Mouse (Mus musculus) forebrain, embryonic 16.5 days (tissue): ENCODE data around the gene Olfr1442. TPM values are rescaled to one million over a fixed set of nuclear protein-coding genes. Genes with fewer than 3 reads are reported as not detected.
"Not testable (repeated sequence)": the region's sequence is repeated elsewhere in the genome, so short reads cannot be mapped to it uniquely, and the experiment has no call there.

Source experiments
- ATAC-seq: fragments of 200-750 bp; cut with Nextera tagmentation; 2 replicates; pipeline ENCODE4 v1.8.0; 2017; ENCODE audit warnings: mild to moderate bottlenecking, moderate library complexity
- H3K27ac ChIP-seq: fragments of 300-500 bp; sonication (generic); 2 replicates; pipeline ENCODE4 v1.5.1; 2014; ENCODE audit warnings: low read length, control low read depth
- H3K27me3 ChIP-seq: fragments of 300-500 bp; sonication (generic); replicated peaks from 2 replicates; pipeline ENCODE4 v1.6.1; 2014; ENCODE audit warnings: low read length; ENCODE audit not compliant: control insufficient read depth, insufficient read depth
- H3K36me3 ChIP-seq: fragments of 300-500 bp; sonication (generic); 2 replicates; pipeline ENCODE4 v1.6.1; 2014; ENCODE audit not compliant: control insufficient read depth, insufficient read depth
- H3K4me1 ChIP-seq: fragments of 300-500 bp; sonication (generic); replicated peaks from 2 replicates; pipeline ENCODE4 v1.6.1; 2014; ENCODE audit warnings: low read length; ENCODE audit not compliant: control insufficient read depth, insufficient read depth
- H3K4me2 ChIP-seq: fragments of 300-500 bp; sonication (generic); 2 replicates; pipeline ENCODE4 v1.6.1; 2014; ENCODE audit warnings: mild to moderate bottlenecking, low read length, control low read depth
- H3K4me3 ChIP-seq: fragments of 300-500 bp; sonication (generic); replicated peaks from 2 replicates; pipeline ENCODE4 v1.5.1; 2014; ENCODE audit warnings: mild to moderate bottlenecking, low read length, control low read depth
- H3K9ac ChIP-seq: fragments of 300-500 bp; sonication (generic); replicated peaks from 2 replicates; pipeline ENCODE4 v1.6.1; 2014; ENCODE audit warnings: low read depth, low read length, control low read depth
- H3K9me3 ChIP-seq: fragments of 300-500 bp; sonication (generic); 2 replicates; pipeline ENCODE4 v1.6.1; 2016; ENCODE audit warnings: low read length; ENCODE audit not compliant: control insufficient read depth
- WGBS: fragments of 180-500 bp; shearing (Covaris S2); extraction: QIAGEN DNeasy Blood & Tissue Kit; methylation state at CpG from one replicate; pipeline ENCODE4 v1.1.7; 2014; 5-methylcytosine and 5-hydroxymethylcytosine counted together
- polyA plus RNA-seq: library from polyadenylated mRNA; unstranded; fragments of >200 nt; fragmentation: Nextera tagmentation; extraction: Ambion mirVana; gene quantifications from 2 replicates; pipeline ENCODE4 v1.2.1, GENCODE M21; 2015

Gene Olfr1442
- polyA plus RNA-seq, 1 experiment from 2014 or later = not detected

- H3K27me3 ChIP-seq, H3K9ac ChIP-seq, H3K27ac ChIP-seq, H3K4me1 ChIP-seq, H3K9me3 ChIP-seq, H3K36me3 ChIP-seq, ATAC-seq, H3K4me2 ChIP-seq, H3K4me3 ChIP-seq: not testable (repeated sequence)
- 93% methylated on average over 7 of the region's 7 CpGs for WGBS
Measured at GRCm38 (mm10) chr19:12721596-12721995, 51.4 kb downstream of the Olfr1442 start.

- no peaks in the 10 kb centered on the region for H3K4me1 ChIP-seq
- no peak overlapping the region for H3K9ac ChIP-seq
- no peaks in the 10 kb centered on the region for H3K36me3 ChIP-seq
- no peak overlapping the region for H3K4me3 ChIP-seq
- no peaks in the 10 kb centered on the region for H3K27me3 ChIP-seq
- H3K27ac ChIP-seq = no peak overlapping the region
- no peak overlapping the region for H3K4me2 ChIP-seq
- WGBS = 88% methylated on average over 2 of the region's 3 CpGs
- no peak for ATAC-seq
- no peaks in the 10 kb centered on the region for H3K9me3 ChIP-seq
Measured at GRCm38 (mm10) chr19:12722308-12722707, 52.1 kb downstream of the Olfr1442 start.

GRCm38 (mm10) chr19:12725851-12726250, 55.6 kb downstream of the Olfr1442 start:
- Histone ChIP-seq H3K27ac (no peak overlapping the region), H3K9me3 (no peaks in the 10 kb centered on the region), H3K4me3 (no peak overlapping the region), H3K4me1 (no peaks in the 10 kb centered on the region), H3K36me3 (no peaks in the 10 kb centered on the region), H3K9ac (no peak overlapping the region), H3K4me2 (no peak overlapping the region), H3K27me3 (no peaks in the 10 kb centered on the region)
- no peak for ATAC-seq
- WGBS = 83% methylated on average over 1 of the region's 1 CpGs

Other genes starting within 250 kb of the Olfr1442 start
- not detected in 2 replicates for gene Pfpl, start 242.5 kb upstream of the Olfr1442 start, polyA plus RNA-seq
- 0.39 and 0.47 TPM in 2 replicates for gene Mpeg1, start 209.7 kb upstream of the Olfr1442 start, polyA plus RNA-seq
- 20.3 and 21.3 TPM in 2 replicates for gene Dtx4, start 169.0 kb upstream of the Olfr1442 start, polyA plus RNA-seq
- gene Fam111a, start 124.7 kb upstream of the Olfr1442 start, polyA plus RNA-seq = 7.7 and 9.8 TPM in 2 replicates
- 0.21 TPM in 1 of 2 replicates, not detected in the other for gene Gm4952, start 70.5 kb upstream of the Olfr1442 start, polyA plus RNA-seq
- not detected in 2 replicates for gene Glyat, start 37.1 kb upstream of the Olfr1442 start, polyA plus RNA-seq
- gene Olfr1443, start 7.7 kb downstream of the Olfr1442 start, polyA plus RNA-seq = not detected in 2 replicates
- not detected in 2 replicates for gene Keg1, start 25.3 kb downstream of the Olfr1442 start, polyA plus RNA-seq
- 1.3 and 1.5 TPM in 2 replicates for gene Cntf, start 95.2 kb downstream of the Olfr1442 start, polyA plus RNA-seq
- 13.1 and 13.3 TPM in 2 replicates for gene Zfp91, start 125.7 kb downstream of the Olfr1442 start, polyA plus RNA-seq
- 0.42 and 0.92 TPM in 2 replicates for gene Lpxn, start 125.8 kb downstream of the Olfr1442 start, polyA plus RNA-seq
- not detected in 2 replicates for gene Gm5244, start 176.2 kb downstream of the Olfr1442 start, polyA plus RNA-seq
- gene Olfr1444, start 186.8 kb downstream of the Olfr1442 start, polyA plus RNA-seq = not detected in 2 replicates
- gene Olfr1445, start 213.4 kb downstream of the Olfr1442 start, polyA plus RNA-seq = not detected in 2 replicates
- gene Olfr1446, start 223.1 kb downstream of the Olfr1442 start, polyA plus RNA-seq = not detected in 2 replicates
- gene Olfr1447, start 233.3 kb downstream of the Olfr1442 start, polyA plus RNA-seq = not detected in 2 replicates